Mouse (Mus musculus) myocyte (in vitro differentiated cells): Measurements from ENCODE around the gene Myl7.

Experiments
- POLR2A ChIP-seq: IDR thresholded peaks from one replicate; pipeline ENCODE4 v1.6.1; 2011; ENCODE audit warnings: low read depth, mild to moderate bottlenecking, control low read depth, moderate library complexity; ENCODE audit not compliant: insufficient read length
- POLR2AphosphoS2 ChIP-seq: IDR thresholded peaks from one replicate; pipeline ENCODE4 v1.6.1; 2011; ENCODE audit warnings: low read depth, control low read depth; ENCODE audit not compliant: insufficient read length
- TCF12 ChIP-seq: IDR thresholded peaks from one replicate; pipeline ENCODE4 v1.6.1; 2011; ENCODE audit warnings: mild to moderate bottlenecking, control low read depth; ENCODE audit not compliant: poor library complexity, insufficient read depth, severe bottlenecking

DNA sequence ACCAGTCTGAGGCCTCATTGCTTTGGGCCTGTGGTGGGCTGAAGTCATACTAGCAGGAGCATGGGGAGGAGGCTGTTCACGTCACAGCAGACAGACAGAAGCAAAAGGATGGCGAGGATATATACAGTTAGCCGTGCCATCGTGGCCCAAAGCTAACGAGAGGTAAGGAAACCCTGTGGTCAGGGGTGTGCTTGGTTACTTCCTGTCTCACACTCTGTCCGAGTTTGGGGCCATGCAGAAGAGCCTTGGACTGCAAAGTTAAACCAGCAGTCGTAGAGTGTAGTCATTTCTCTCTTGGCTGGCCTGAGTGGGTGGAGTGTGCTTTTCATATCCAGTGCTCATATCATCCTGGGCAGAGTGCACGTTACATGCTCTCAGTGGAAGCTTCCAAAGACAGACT is 16.1 kb downstream of the Myl7 start:
- TF ChIP-seq POLR2A = no peak
- no peak for TF ChIP-seq POLR2AphosphoS2
- no peak for TF ChIP-seq TCF12
